Mouse (Mus musculus) CH12.LX (cell line): ENCODE results near the gene Fam107b. TPM values are rescaled to one million over a fixed set of nuclear protein-coding genes. Genes with fewer than 3 reads are reported as not detected.

Experiments
- DNase-seq: peaks from one replicate; pipeline ENCODE4 v3.0.0-alpha.2; 2013; ENCODE audit errors: extremely low read depth
- H3K27ac ChIP-seq: 2 replicates; pipeline ENCODE4 v1.5.1; 2012; ENCODE audit warnings: low read depth, mild to moderate bottlenecking, control low read depth, moderate library complexity; ENCODE audit not compliant: insufficient read depth
- H3K27me3 ChIP-seq: replicated peaks from 2 replicates; pipeline ENCODE3; 2012; ENCODE audit warnings: inconsistent platforms
- H3K36me3 ChIP-seq, 2 experiments: replicated peaks in 1 of 2; 2 replicates each; pipeline versions ENCODE3 to v1.6.1; 2012; ENCODE audit warnings: inconsistent platforms in 1 of 2, low read length in 1 of 2, mild to moderate bottlenecking in 1 of 2, mixed read lengths in 1 of 2, moderate library complexity in 1 of 2; ENCODE audit not compliant: control insufficient read depth in 1 of 2, insufficient read depth in 1 of 2
- H3K4me1 ChIP-seq, 2 experiments: 2 replicates each; pipeline ENCODE4 v1.6.1; 2012; ENCODE audit warnings: inconsistent platforms in 1 of 2, moderate library complexity in 1 of 2; ENCODE audit not compliant: insufficient read depth in 2 of 2, control insufficient read depth in 1 of 2
- H3K4me2 ChIP-seq: 2 replicates; pipeline ENCODE4 v1.6.1; 2012; ENCODE audit warnings: low read depth, mild to moderate bottlenecking, control low read depth; ENCODE audit not compliant: poor library complexity, insufficient read depth, severe bottlenecking
- H3K4me3 ChIP-seq, 3 experiments: fragments of 150-350 bp in 1 of 3; sonication (generic) in 1 of 3; replicated peaks in 1 of 3; 2 replicates each; pipeline versions ENCODE3 to v1.5.1; 2011 to 2012; ENCODE audit warnings: low read depth in 2 of 3, low read length in 2 of 3, mild to moderate bottlenecking in 2 of 3, moderate library complexity in 2 of 3, control low read depth in 1 of 3, improper control_type of control experiment in 1 of 3, inconsistent platforms in 1 of 3, mixed read lengths in 1 of 3; ENCODE audit not compliant: poor library complexity in 1 of 3
- H3K79me2 ChIP-seq: replicated peaks from 2 replicates; pipeline ENCODE4 v1.6.1; 2012; ENCODE audit warnings: mild to moderate bottlenecking, moderate library complexity; ENCODE audit not compliant: control insufficient read depth, poor library complexity, insufficient read depth, severe bottlenecking; ENCODE audit errors: extremely low read depth
- H3K9ac ChIP-seq: 2 replicates; pipeline ENCODE4 v1.6.1; 2012; ENCODE audit warnings: low read depth, mild to moderate bottlenecking, control low read depth, moderate library complexity; ENCODE audit not compliant: insufficient read depth
- H3K9me3 ChIP-seq: replicated peaks from 2 replicates; pipeline ENCODE3; 2012; ENCODE audit warnings: low read length, inconsistent platforms, mixed read lengths
- BHLHE40 ChIP-seq: IDR thresholded peaks from 2 replicates; pipeline ENCODE4 v1.6.1; 2011; ENCODE audit warnings: mild to moderate bottlenecking, low read depth, low read length, improper control_type of control experiment
- E2F4 ChIP-seq: IDR thresholded peaks from 2 replicates; pipeline ENCODE4 v1.6.1; 2011; ENCODE audit warnings: low read depth, low read length, improper control_type of control experiment; ENCODE audit not compliant: insufficient replicate concordance
- EP300 ChIP-seq: IDR thresholded peaks from 2 replicates; pipeline ENCODE4 v1.6.1; 2011; ENCODE audit warnings: low read length, improper control_type of control experiment
- ETS1 ChIP-seq: conservative IDR thresholded peaks from 2 replicates; pipeline ENCODE4 v1.6.1; 2012; ENCODE audit warnings: low read depth, mild to moderate bottlenecking, inconsistent platforms, low read length, improper control_type of control experiment, moderate library complexity
- GABPA ChIP-seq: IDR thresholded peaks from 2 replicates; pipeline ENCODE4 v1.6.1; 2012; ENCODE audit warnings: low read depth, low read length, improper control_type of control experiment, inconsistent platforms; ENCODE audit not compliant: insufficient replicate concordance
- HCFC1 ChIP-seq: IDR thresholded peaks from 2 replicates; pipeline ENCODE4 v1.6.1; 2012; ENCODE audit warnings: low read depth, mild to moderate bottlenecking, inconsistent platforms, low read length, improper control_type of control experiment
- IRF4 ChIP-seq: IDR thresholded peaks from 2 replicates; pipeline ENCODE4 v1.6.1; 2014; ENCODE audit warnings: low read depth, mild to moderate bottlenecking, inconsistent platforms, low read length, improper control_type of control experiment
- JUND ChIP-seq: conservative IDR thresholded peaks from 2 replicates; pipeline ENCODE4 v1.6.1; 2011; ENCODE audit warnings: low read depth, low read length, improper control_type of control experiment
- MAFK ChIP-seq: IDR thresholded peaks from 2 replicates; pipeline ENCODE4 v1.6.1; 2011; ENCODE audit warnings: low read length, improper control_type of control experiment; ENCODE audit not compliant: insufficient replicate concordance
- MEF2A ChIP-seq: IDR thresholded peaks from 2 replicates; pipeline ENCODE4 v1.6.1; 2014; ENCODE audit warnings: low read depth, mild to moderate bottlenecking, inconsistent platforms, low read length, improper control_type of control experiment, borderline replicate concordance
- MXI1 ChIP-seq: IDR thresholded peaks from 2 replicates; pipeline ENCODE4 v1.6.1; 2011; ENCODE audit warnings: mild to moderate bottlenecking, low read depth, low read length, improper control_type of control experiment
- NELFE ChIP-seq: IDR thresholded peaks from 2 replicates; pipeline ENCODE4 v1.6.1; 2011; ENCODE audit warnings: low read depth, low read length, improper control_type of control experiment
- NRF1 ChIP-seq: IDR thresholded peaks from 2 replicates; pipeline ENCODE4 v1.6.1; 2014; ENCODE audit warnings: low read depth, mild to moderate bottlenecking, inconsistent platforms, low read length, improper control_type of control experiment, moderate library complexity
- POLR2AphosphoS2 ChIP-seq: IDR thresholded peaks from 2 replicates; pipeline ENCODE4 v1.6.1; 2011; ENCODE audit warnings: low read depth, low read length, improper control_type of control experiment
- UBTF ChIP-seq: IDR thresholded peaks from 2 replicates; pipeline ENCODE4 v1.6.1; 2012; ENCODE audit warnings: low read depth, mild to moderate bottlenecking, inconsistent platforms, low read length, improper control_type of control experiment, moderate library complexity
- USF1 ChIP-seq: IDR thresholded peaks from 2 replicates; pipeline ENCODE4 v1.6.1; 2014; ENCODE audit warnings: low read depth, mild to moderate bottlenecking, inconsistent platforms, low read length, improper control_type of control experiment
- USF2 ChIP-seq: conservative IDR thresholded peaks from 2 replicates; pipeline ENCODE4 v1.6.1; 2011; ENCODE audit warnings: low read depth, low read length, improper control_type of control experiment
- ZC3H11A ChIP-seq: IDR thresholded peaks from 2 replicates; pipeline ENCODE4 v1.6.1; 2012; ENCODE audit warnings: low read depth, mild to moderate bottlenecking, inconsistent platforms, low read length, improper control_type of control experiment
- ZMIZ1 ChIP-seq: IDR thresholded peaks from 2 replicates; pipeline ENCODE4 v1.6.1; 2012; ENCODE audit warnings: low read depth, mild to moderate bottlenecking, inconsistent platforms, low read length, improper control_type of control experiment
- ZNF384 ChIP-seq: IDR thresholded peaks from 2 replicates; pipeline ENCODE4 v1.6.1; 2012; ENCODE audit warnings: low read depth, low read length, improper control_type of control experiment, inconsistent platforms
- dilution Hi-C: fragments of 300-500 bp; cut with MboI; formaldehyde crosslinking; loops from 2 replicates; pipeline ENCODE4 v1.14.3; 2020; ENCODE audit warnings: low sequenced_read_pairs; ENCODE audit not compliant: extremely low pct_unique_long_range_greater_than_20kb, extremely low pct_ligation_motif_present
- in situ Hi-C: fragments of 300-500 bp; cut with MboI; formaldehyde crosslinking; loops from 3 replicates; pipeline ENCODE4 v1.14.3; 2019; ENCODE audit warnings: low sequenced_read_pairs, low pct_ligation_motif_present, low pct_unique_long_range_greater_than_20kb, mixed read lengths
- polyA plus RNA-seq: library from polyadenylated mRNA; unstranded; fragments of >175 nt; gene quantifications from 2 replicates; pipeline ENCODE4 v1.2.1, GENCODE M21; 2012; ENCODE audit warnings: low read depth; ENCODE audit not compliant: insufficient read length
- total RNA-seq, 2 experiments: library from RNA; depleted of rRNA; stranded (reverse); fragments of 300-350 nt in 1 of 2; fragments of >200 nt in 1 of 2; gene quantifications; 2 replicates each; pipeline ENCODE4 v1.2.3; 2012 to 2014

The Fam107b gene
- total and polyA plus RNA-seq, 3 experiments, result 42.6 to 113 (median 71.7) TPM

DNA sequence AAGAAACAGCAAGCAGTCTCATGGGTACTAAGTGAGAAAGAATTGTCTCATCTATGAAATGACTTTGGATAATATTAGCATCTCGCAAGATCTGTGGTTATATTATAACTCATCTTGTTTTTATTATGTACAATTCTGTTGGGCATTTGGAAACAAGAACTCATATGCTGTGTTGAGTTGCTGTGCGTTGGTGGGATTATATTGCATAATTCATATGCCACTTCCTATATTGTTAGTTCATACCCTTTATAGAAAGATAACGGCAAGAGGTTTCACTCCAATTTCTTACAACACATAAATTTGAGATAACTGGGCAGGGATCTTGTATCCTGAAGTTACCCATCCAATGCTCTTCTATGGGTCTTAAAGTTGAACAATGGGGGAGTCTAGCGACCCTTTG is 75.5 kb downstream of the Fam107b start:
- H3K27ac ChIP-seq, result no peak overlapping the region
- H3K27me3 ChIP-seq, result no peaks in the 10 kb centered on the region

DNA sequence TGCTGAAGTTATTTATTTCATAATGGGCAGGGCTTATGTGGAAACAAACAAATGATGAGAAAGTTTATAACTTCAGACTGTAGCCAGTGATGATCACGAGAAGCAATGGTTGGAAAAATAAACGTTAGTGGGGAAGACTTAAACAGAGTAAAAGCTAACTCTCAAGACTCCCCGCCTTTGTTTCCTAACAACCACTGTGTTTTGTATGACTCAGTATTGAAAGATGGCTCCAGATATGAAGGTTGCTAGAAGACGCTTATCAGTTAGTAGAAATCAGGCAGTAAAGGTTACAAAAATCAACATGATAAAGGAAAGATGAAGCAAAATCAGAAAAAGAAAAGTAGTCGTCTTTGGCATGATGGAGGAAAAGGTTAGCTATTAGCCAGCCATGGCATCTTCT is 78.9 kb downstream of the Fam107b start:
- H3K27ac ChIP-seq, result no peak overlapping the region
- no peak overlapping the region for H3K4me3 ChIP-seq
- dilution Hi-C loops, result no loop called here
- no peaks in the 10 kb centered on the region for H3K27me3 ChIP-seq
- TF ChIP-seq E2F4 (no peak), ZMIZ1 (no peak), EP300 (no peak), MXI1 (no peak), MEF2A (no peak), NRF1 (no peak), ZNF384 (no peak)
- H3K4me1 ChIP-seq, result peaks cover 0 to 6% of the 10 kb centered on the region in 2 experiments; a peak in 1 of 4 replicates
- no peak for DNase-seq
- in situ Hi-C loops, result no loop called here
- no peaks in the 10 kb centered on the region for H3K36me3 ChIP-seq
- no peaks in the 10 kb centered on the region for H3K9me3 ChIP-seq
- no peaks in the 10 kb centered on the region for H3K79me2 ChIP-seq
- H3K4me2 ChIP-seq, result no peak overlapping the region
- no peak overlapping the region for H3K9ac ChIP-seq

More for the DNA sequence above, 75.5 kb downstream of the Fam107b start:
- no peak overlapping the region for H3K4me2 ChIP-seq
- peaks cover 0 to 6% of the 10 kb centered on the region in 2 experiments; a peak in 1 of 4 replicates for H3K4me1 ChIP-seq
- dilution Hi-C loops (no loop called here), in situ Hi-C loops (no loop called here)
- no peak overlapping the region for H3K4me3 ChIP-seq
- DNase-seq, result no peak
- no peaks in the 10 kb centered on the region for H3K9me3 ChIP-seq
- TF ChIP-seq E2F4 (no peak), ETS1 (no peak), UBTF (no peak), NRF1 (no peak)
- TF ChIP-seq, all 38 proteins: peak for 0
- H3K79me2 ChIP-seq, result no peaks in the 10 kb centered on the region
- H3K9ac ChIP-seq, result no peak overlapping the region
- no peaks in the 10 kb centered on the region for H3K36me3 ChIP-seq

DNA sequence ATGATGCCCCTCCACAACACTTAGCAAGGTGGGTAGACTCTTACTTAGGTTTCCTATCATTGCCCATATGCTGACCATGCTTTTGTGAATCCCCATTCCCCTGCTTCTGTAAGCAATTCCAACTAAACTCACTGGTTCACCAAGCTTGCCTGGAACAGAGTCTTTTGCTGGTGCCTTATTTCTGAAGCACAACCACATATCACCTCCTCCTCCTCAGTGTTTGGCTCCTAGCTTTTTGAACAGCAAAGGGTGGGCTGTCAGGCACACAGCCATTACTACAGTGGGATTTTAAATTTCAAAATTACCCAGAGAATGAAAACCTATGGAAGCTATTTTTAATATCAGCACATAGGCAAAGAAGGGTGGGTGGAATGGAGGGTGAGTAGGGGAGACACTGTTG is 84.3 kb downstream of the Fam107b start:
- dilution Hi-C loops (no loop called here), in situ Hi-C loops (no loop called here)

More for the DNA sequence above, 84.3 kb downstream of the Fam107b start:
- H3K79me2 ChIP-seq, result no peaks in the 10 kb centered on the region
- H3K27me3 ChIP-seq, result no peaks in the 10 kb centered on the region
- no peak for DNase-seq
- peaks cover 22 to 45% of the 10 kb centered on the region in 2 experiments for H3K4me1 ChIP-seq
- no peak for TF ChIP-seq POLR2AphosphoS2
- no peak for TF ChIP-seq NELFE
- no peak for TF ChIP-seq JUND
- TF ChIP-seq USF1, result no peak
- TF ChIP-seq MAFK, result no peak
- TF ChIP-seq HCFC1, result no peak
- TF ChIP-seq ZC3H11A, result no peak
- TF ChIP-seq USF2, result no peak
- TF ChIP-seq MEF2A, result no peak
- no peak for TF ChIP-seq BHLHE40
- no peak for TF ChIP-seq GABPA
- no peak for TF ChIP-seq E2F4
- no peak for TF ChIP-seq ETS1
- no peak for TF ChIP-seq EP300
- no peak for TF ChIP-seq IRF4
- TF ChIP-seq MXI1, result no peak
- TF ChIP-seq, all 38 proteins: peak for 0
- Histone ChIP-seq H3K9ac (no peak overlapping the region), H3K36me3 (no peaks in the 10 kb centered on the region), H3K27ac (no peak overlapping the region), H3K4me3 (no peak overlapping the region), H3K9me3 (no peaks in the 10 kb centered on the region), H3K4me2 (no peak overlapping the region)
